Mouse (Mus musculus) embryonic facial prominence, embryonic 11.5 days (tissue): Measurements from ENCODE around the gene Endou. TPM values are rescaled to one million over a fixed set of nuclear protein-coding genes. Genes with fewer than 3 reads are reported as not detected.

Source experiments
- ATAC-seq: fragments of 200-750 bp; cut with Nextera tagmentation; replicated peaks from 2 replicates; pipeline ENCODE4 v1.8.0; 2017; ENCODE audit warnings: low read depth; ENCODE audit not compliant: insufficient number of reproducible peaks, low FRiP score, low TSS enrichment
- DNase-seq: peaks from one replicate; pipeline ENCODE4 v3.0.0-alpha.2; 2015; ENCODE audit warnings: low spot score
- H3K27ac ChIP-seq: fragments of 300-500 bp; sonication (generic); replicated peaks from 2 replicates; pipeline ENCODE4 v1.5.1; 2014; ENCODE audit warnings: mild to moderate bottlenecking, low read depth, low read length, control low read depth
- H3K27me3 ChIP-seq: fragments of 300-500 bp; sonication (generic); 2 replicates; pipeline ENCODE4 v1.6.1; 2014; ENCODE audit warnings: mild to moderate bottlenecking, low read length, moderate library complexity, mixed read lengths; ENCODE audit not compliant: control insufficient read depth, insufficient read depth
- H3K36me3 ChIP-seq: fragments of 300-500 bp; sonication (generic); replicated peaks from 2 replicates; pipeline ENCODE4 v1.6.1; 2014; ENCODE audit warnings: low read depth, mild to moderate bottlenecking, low read length, moderate library complexity, mixed read lengths; ENCODE audit not compliant: control insufficient read depth, insufficient read depth
- H3K4me1 ChIP-seq: fragments of 300-500 bp; sonication (generic); 2 replicates; pipeline ENCODE4 v1.6.1; 2014; ENCODE audit warnings: low read length, mixed read lengths; ENCODE audit not compliant: control insufficient read depth, insufficient read depth
- H3K4me2 ChIP-seq: fragments of 300-500 bp; sonication (generic); 2 replicates; pipeline ENCODE4 v1.6.1; 2014; ENCODE audit warnings: low read depth, mild to moderate bottlenecking, control low read depth, low read length, moderate library complexity
- H3K4me3 ChIP-seq: fragments of 300-500 bp; sonication (generic); 2 replicates; pipeline ENCODE4 v1.5.1; 2014; ENCODE audit warnings: low read depth, low read length, control low read depth
- H3K9ac ChIP-seq: fragments of 300-500 bp; sonication (generic); replicated peaks from 2 replicates; pipeline ENCODE4 v1.6.1; 2014; ENCODE audit warnings: mild to moderate bottlenecking, control low read depth, low read length
- H3K9me3 ChIP-seq: fragments of 300-500 bp; sonication (generic); replicated peaks from 2 replicates; pipeline ENCODE4 v1.6.1; 2016; ENCODE audit warnings: mild to moderate bottlenecking, low read length, inconsistent platforms, mixed read lengths; ENCODE audit not compliant: control insufficient read depth
- WGBS: fragments of 180-500 bp; shearing (Covaris S2); extraction: QIAGEN DNeasy Blood & Tissue Kit; methylation state at CpG from one replicate; pipeline ENCODE4 v1.1.7; 2014; 5-methylcytosine and 5-hydroxymethylcytosine counted together
- polyA plus RNA-seq: library from polyadenylated mRNA; unstranded; fragments of >200 nt; fragmentation: Nextera tagmentation; extraction: Ambion mirVana; gene quantifications from 2 replicates; pipeline ENCODE4 v1.2.1, GENCODE M21; 2014

Gene Endou
- polyA plus RNA-seq, 1 experiment from 2014 or later, result not detected

- Histone ChIP-seq H3K4me1 (no peaks in the 10 kb centered on the region), H3K9me3 (no peaks in the 10 kb centered on the region), H3K36me3 (no peaks in the 10 kb centered on the region), H3K9ac (no peak overlapping the region), H3K27me3 (no peaks in the 10 kb centered on the region), H3K4me2 (no peak overlapping the region), H3K27ac (no peak overlapping the region), H3K4me3 (no peak overlapping the region)
- DNase-seq (peak; percentile 30), ATAC-seq (no peak)
- 62% methylated on average over 16 of the region's 16 CpGs for WGBS
Measured at GRCm38 (mm10) chr15:97664981-97665668, 66.0 kb downstream of the Endou start.

DNA sequence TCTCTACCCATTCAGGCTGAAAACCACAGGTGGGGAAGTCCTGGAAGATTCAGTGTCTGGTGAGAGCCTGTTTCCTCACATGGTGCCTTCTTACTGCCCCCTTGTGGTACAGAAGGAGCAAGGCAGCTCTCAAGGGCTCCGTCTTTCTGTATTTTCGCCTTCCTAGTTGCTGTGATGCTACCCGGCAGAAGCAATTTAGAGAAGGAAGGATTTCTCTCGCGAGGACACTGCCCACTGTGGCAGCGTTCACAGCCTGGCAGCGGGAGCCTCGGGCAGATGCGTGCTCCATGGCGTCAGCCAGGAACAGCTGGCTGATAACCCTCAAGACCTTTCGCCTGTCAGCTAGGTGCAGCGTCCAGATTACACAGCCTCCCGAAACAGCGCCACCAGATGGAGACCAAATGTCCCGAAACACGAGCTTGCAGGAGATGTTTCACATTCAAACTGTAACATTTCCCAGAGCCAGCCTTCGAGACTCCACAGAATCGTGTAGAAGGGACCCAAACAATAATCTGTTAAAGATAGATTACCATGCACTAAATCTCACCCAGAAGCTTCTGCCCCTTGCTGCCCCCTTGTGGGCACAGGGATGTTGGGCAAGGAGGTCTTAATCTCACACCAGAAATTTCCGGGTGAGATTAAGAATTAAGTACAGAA lies 67.3 kb downstream of the Endou start:
- no peaks in the 10 kb centered on the region for H3K27me3 ChIP-seq
- H3K27ac ChIP-seq, result no peak overlapping the region
- DNase-seq (peak; percentile 83), ATAC-seq (0 out of 2 replicates have a peak, but pooled peaks have one; percentile 36)
- no peaks in the 10 kb centered on the region for H3K9me3 ChIP-seq
- H3K4me3 ChIP-seq, result peak overlapping the region; percentile 35
- no peaks in the 10 kb centered on the region for H3K4me1 ChIP-seq
- H3K9ac ChIP-seq, result peak overlapping the region; percentile 51
- H3K36me3 ChIP-seq, result no peaks in the 10 kb centered on the region
- peak overlapping the region; percentile 71 for H3K4me2 ChIP-seq
- WGBS, result 10% methylated on average over 19 of the region's 19 CpGs

Other genes with a start within 250 kb of the Endou start
- gene Rpap3, start 25.5 kb downstream of the Endou start, polyA plus RNA-seq, result 54.7 and 54.9 TPM in 2 replicates
- 2.2 and 2.4 TPM in 2 replicates for gene Rapgef3, start 36.6 kb upstream of the Endou start, polyA plus RNA-seq
- 18.9 and 22.8 TPM in 2 replicates for gene Slc48a1, start 47.2 kb upstream of the Endou start, polyA plus RNA-seq
- 17.0 and 20.3 TPM in 2 replicates for gene Hdac7, start 113.2 kb upstream of the Endou start, polyA plus RNA-seq
- 0.29 and 0.36 TPM in 2 replicates for gene Vdr, start 179.3 kb upstream of the Endou start, polyA plus RNA-seq
- gene Tmem106c, start 232.9 kb upstream of the Endou start, polyA plus RNA-seq, result 39.1 and 40.6 TPM in 2 replicates